In the genomic region with DNA sequence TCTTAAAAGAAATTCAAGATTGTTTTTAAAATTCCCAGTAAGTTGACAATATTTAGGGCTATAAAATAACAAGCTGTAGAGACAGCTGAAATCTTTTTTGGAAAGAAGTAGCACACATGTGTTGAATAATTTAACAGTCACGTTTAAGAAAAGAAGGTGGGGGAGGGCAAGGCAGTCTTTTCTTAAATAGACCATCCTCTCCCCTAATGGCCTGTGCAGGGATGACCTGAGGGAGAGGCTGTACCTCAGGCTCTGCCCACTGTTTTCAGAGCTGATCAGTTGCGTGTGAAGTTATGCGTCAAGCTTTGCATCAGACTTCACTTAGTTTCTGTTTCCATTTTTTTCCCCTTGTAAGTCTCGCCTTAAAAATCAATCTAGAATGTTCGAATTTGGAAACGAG, we compare ENCODE assay signal across 35 mouse cellular contexts.
"Had no signal": no experiment of that assay in that cellular context is flagged by ENCODE, and none has a peak within 500 bp of the region (broad histone marks: within the 10 kb centered on the region; RNA-seq: fewer than 3 reads in every experiment).

No protein-coding gene starts in this region.

- H3K9ac ChIP-seq: heart, embryonic 12.5 days; heart, embryonic 13.5 days; heart, embryonic 15.5 days; hindbrain, embryonic 12.5 days; hindbrain, embryonic 13.5 days; hindbrain, embryonic 14.5 days; hindbrain, embryonic 15.5 days; intestine, embryonic 15.5 days; kidney, embryonic 15.5 days had no signal

- H3K27ac ChIP-seq: heart, embryonic 10.5 days; heart, embryonic 13.5 days; heart, embryonic 15.5 days; hindbrain, embryonic 10.5 days; hindbrain, embryonic 12.5 days; hindbrain, embryonic 13.5 days; hindbrain, embryonic 14.5 days; hindbrain, embryonic 15.5 days; hindbrain, postnatal 0 days; intestine, embryonic 15.5 days; kidney, embryonic 15.5 days; kidney, postnatal 0 days; layer of hippocampus, adult 2 months had no signal

- H3K4me2 ChIP-seq: heart, embryonic 11.5 days; heart, embryonic 12.5 days; heart, embryonic 13.5 days; heart, embryonic 15.5 days; hindbrain, embryonic 12.5 days; hindbrain, embryonic 13.5 days; hindbrain, embryonic 14.5 days; hindbrain, embryonic 15.5 days; intestine, embryonic 15.5 days; kidney, embryonic 15.5 days had no signal

- H3K27me3 ChIP-seq: heart, embryonic 12.5 days; heart, embryonic 13.5 days; heart, embryonic 15.5 days; hindbrain, embryonic 12.5 days; hindbrain, embryonic 13.5 days; hindbrain, embryonic 15.5 days; intestine, embryonic 15.5 days had no signal

- H3K36me3 ChIP-seq: heart, embryonic 10.5 days; heart, embryonic 12.5 days; heart, embryonic 13.5 days; heart, embryonic 15.5 days; hindbrain, embryonic 10.5 days; hindbrain, embryonic 12.5 days; hindbrain, embryonic 13.5 days; hindbrain, embryonic 15.5 days; intestine, embryonic 15.5 days; kidney, embryonic 15.5 days had no signal

- ATAC-seq: hindbrain, embryonic 16.5 days; hindbrain, postnatal 0 days; inflammation-experienced regulatory T-cells, adult 6 months; intestine, embryonic 15.5 days; intestine, embryonic 16.5 days; intestine, postnatal 0 days had no signal

- DNase-seq: heart, postnatal 10 days; heart, postnatal 14 days; heart, postnatal 36 days; heart, postnatal 4 days; kidney, adult 11 months; kidney, adult 18-20 months; kidney, adult 2 months; kidney, adult 8-10 months; kidney, adult 9 months; kidney, postnatal 10 days; kidney, postnatal 14 days; kidney, postnatal 25 days; kidney, postnatal 36 days; kidney, postnatal 4 days; layer of hippocampus, adult 9-11 months; layer of hippocampus, postnatal 36 days had no signal

- H3K9me3 ChIP-seq: heart, embryonic 10.5 days; heart, embryonic 12.5 days; heart, embryonic 13.5 days; heart, embryonic 15.5 days; hindbrain, embryonic 10.5 days; hindbrain, embryonic 12.5 days; hindbrain, embryonic 13.5 days; hindbrain, embryonic 15.5 days; intestine, embryonic 15.5 days; kidney, embryonic 15.5 days had no signal

- H3K4me3 ChIP-seq: heart, embryonic 10.5 days; heart, embryonic 12.5 days; heart, embryonic 13.5 days; heart, embryonic 15.5 days; hindbrain, embryonic 10.5 days; hindbrain, embryonic 12.5 days; hindbrain, embryonic 13.5 days; hindbrain, embryonic 15.5 days; intestine, embryonic 15.5 days; kidney, embryonic 15.5 days; layer of hippocampus, adult 2 months had no signal

- H3K4me1 ChIP-seq: heart, embryonic 10.5 days; heart, embryonic 12.5 days; heart, embryonic 13.5 days; heart, embryonic 15.5 days; hindbrain, embryonic 10.5 days; hindbrain, embryonic 12.5 days; intestine, embryonic 15.5 days had no signal
